Mouse (Mus musculus) C2C12 (cell line): Measurements from ENCODE around the gene Orc3. TPM values are rescaled to one million over a fixed set of nuclear protein-coding genes. Genes with fewer than 3 reads are reported as not detected.

ENCODE experiments used
- H3K27me3 ChIP-seq: one replicate; pipeline ENCODE4 v1.6.1; 2011; ENCODE audit not compliant: control insufficient read depth, insufficient read depth, insufficient read length
- H3K36me3 ChIP-seq: one replicate; pipeline ENCODE4 v1.6.1; 2011; ENCODE audit not compliant: control insufficient read depth, insufficient read depth
- H3K4me3 ChIP-seq: one replicate; pipeline ENCODE4 v1.5.1; 2011; ENCODE audit warnings: mild to moderate bottlenecking, control low read depth; ENCODE audit not compliant: poor library complexity, insufficient read depth, severe bottlenecking
- H3K79me2 ChIP-seq: one replicate; pipeline ENCODE4 v1.6.1; 2011; ENCODE audit not compliant: control insufficient read depth, insufficient read depth
- H3K79me3 ChIP-seq: one replicate; pipeline ENCODE4 v1.6.1; 2011; ENCODE audit warnings: low read depth, control low read depth
- H3ac ChIP-seq: one replicate; pipeline ENCODE3; 2011; ENCODE audit warnings: low read depth; ENCODE audit not compliant: control insufficient read depth, insufficient read length
- CEBPB ChIP-seq: IDR thresholded peaks from one replicate; pipeline ENCODE4 v1.6.1; 2011; ENCODE audit warnings: low read depth, mild to moderate bottlenecking, control low read depth, moderate library complexity
- CTCF ChIP-seq: IDR thresholded peaks from one replicate; pipeline ENCODE4 v1.5.1; 2011; ENCODE audit not compliant: control insufficient read depth, insufficient read depth, insufficient read length
- FOSL1 ChIP-seq: IDR thresholded peaks from one replicate; pipeline ENCODE4 v1.8.0; 2011; ENCODE audit warnings: mild to moderate bottlenecking, low read length; ENCODE audit not compliant: poor library complexity, insufficient read depth, severe bottlenecking
- MAX ChIP-seq: IDR thresholded peaks from one replicate; pipeline ENCODE4 v1.6.1; 2011; ENCODE audit warnings: mild to moderate bottlenecking, control low read depth
- MYOD1 ChIP-seq: IDR thresholded peaks from one replicate; pipeline ENCODE4 v1.6.1; 2011; ENCODE audit warnings: low read depth; ENCODE audit not compliant: control insufficient read depth, insufficient read length
- MYOG ChIP-seq: IDR thresholded peaks from one replicate; pipeline ENCODE4 v1.6.1; 2011; ENCODE audit not compliant: control insufficient read depth, insufficient read length; ENCODE audit errors: extremely low read depth
- USF1 ChIP-seq: IDR thresholded peaks from one replicate; pipeline ENCODE4 v1.6.1; 2011; ENCODE audit warnings: low read depth, mild to moderate bottlenecking, control low read depth, moderate library complexity
- polyA plus RNA-seq: library from polyadenylated mRNA; unstranded; fragments of >200 nt; fragmentation: generic; extraction: Trizol; gene quantifications from one replicate; pipeline ENCODE4 v1.2.1, GENCODE M21; 2012; ENCODE audit warnings: missing spikeins

The Orc3 gene
- polyA plus RNA-seq, 1 experiment, result 14.2 TPM

DNA sequence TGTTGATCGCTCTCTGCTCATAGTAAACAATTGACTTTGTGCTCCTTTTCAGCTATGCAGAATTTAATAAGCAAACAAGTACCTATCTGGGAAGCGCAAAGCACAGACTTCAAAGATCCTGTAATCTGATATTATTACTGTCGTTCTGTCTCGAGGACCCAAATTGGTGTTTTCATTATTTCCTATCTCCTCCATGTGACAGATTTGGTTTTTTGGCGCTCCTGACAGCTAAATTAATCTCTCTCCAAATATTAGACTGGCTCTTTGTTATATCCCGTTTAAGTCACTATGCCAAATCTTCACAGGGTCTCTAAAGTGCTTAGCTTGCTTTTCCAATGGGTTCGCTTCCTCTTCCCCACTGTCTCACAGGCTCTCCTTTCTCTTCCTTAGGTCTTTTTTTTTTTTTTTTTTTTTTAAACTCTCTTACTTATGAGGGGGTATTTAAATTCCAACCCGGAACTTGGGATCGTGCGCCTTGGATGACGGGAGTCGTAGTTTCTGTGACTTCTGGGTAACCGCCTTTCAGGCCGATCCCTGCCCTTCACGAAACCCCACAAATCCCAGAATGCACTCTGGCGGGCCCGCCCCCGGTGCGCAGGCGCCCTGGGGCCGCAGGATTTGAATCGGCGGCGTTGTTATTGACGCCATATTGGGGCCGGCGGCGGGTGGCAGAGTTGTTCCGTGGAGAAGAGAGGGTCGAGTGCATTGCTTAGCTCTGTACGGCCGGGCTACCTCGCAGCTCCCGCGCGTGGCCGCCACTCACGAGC lies 64.6 kb downstream of the Orc3 start:
- Histone ChIP-seq H3K79me2 (peaks cover 46% of the 10 kb centered on the region), H3K27me3 (no peaks in the 10 kb centered on the region), H3K4me3 (peak overlapping the region; percentile 80), H3K36me3 (peaks cover 10% of the 10 kb centered on the region), H3K79me3 (peaks cover 30% of the 10 kb centered on the region), H3ac (peak overlapping the region; percentile 82)
- peak; percentile 15 for TF ChIP-seq USF1
- TF ChIP-seq CTCF, result no peak

GRCm38 (mm10) chr4:34529941-34530340 lies 84.8 kb downstream of the Orc3 start:
- Histone ChIP-seq H3K4me3 (no peak overlapping the region), H3K79me3 (no peaks in the 10 kb centered on the region), H3K27me3 (no peaks in the 10 kb centered on the region), H3ac (no peak overlapping the region), H3K79me2 (no peaks in the 10 kb centered on the region), H3K36me3 (no peaks in the 10 kb centered on the region)
- TF ChIP-seq CTCF (no peak), MYOG (no peak), FOSL1 (no peak), USF1 (no peak), MYOD1 (no peak), MAX (no peak), CEBPB (no peak)

DNA sequence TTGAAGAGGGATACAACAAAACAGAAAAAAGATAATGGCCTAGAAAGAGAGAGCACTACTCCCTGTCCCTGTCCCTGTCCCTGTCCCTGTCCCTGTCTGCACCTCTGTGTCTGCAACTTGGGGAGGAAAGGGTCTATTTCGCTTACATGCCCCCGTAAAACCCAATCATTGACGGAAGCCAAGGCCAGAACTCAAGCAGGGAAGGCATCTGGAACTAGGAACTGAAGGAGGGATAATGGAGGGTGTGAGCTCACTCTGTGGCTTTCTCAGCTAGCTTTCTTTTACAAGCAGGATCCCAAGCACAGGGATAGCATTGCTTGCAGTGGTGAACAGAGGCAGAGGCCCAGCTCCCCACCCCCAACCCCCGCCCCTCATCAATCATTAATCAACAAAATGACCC lies 85.4 kb downstream of the Orc3 start:
- Histone ChIP-seq H3K27me3 (no peaks in the 10 kb centered on the region), H3K4me3 (no peak overlapping the region), H3K79me2 (no peaks in the 10 kb centered on the region), H3ac (no peak overlapping the region), H3K36me3 (no peaks in the 10 kb centered on the region), H3K79me3 (no peaks in the 10 kb centered on the region)
- no peak for TF ChIP-seq MYOG
- TF ChIP-seq USF1, result no peak
- no peak for TF ChIP-seq MYOD1
- no peak for TF ChIP-seq MAX

DNA sequence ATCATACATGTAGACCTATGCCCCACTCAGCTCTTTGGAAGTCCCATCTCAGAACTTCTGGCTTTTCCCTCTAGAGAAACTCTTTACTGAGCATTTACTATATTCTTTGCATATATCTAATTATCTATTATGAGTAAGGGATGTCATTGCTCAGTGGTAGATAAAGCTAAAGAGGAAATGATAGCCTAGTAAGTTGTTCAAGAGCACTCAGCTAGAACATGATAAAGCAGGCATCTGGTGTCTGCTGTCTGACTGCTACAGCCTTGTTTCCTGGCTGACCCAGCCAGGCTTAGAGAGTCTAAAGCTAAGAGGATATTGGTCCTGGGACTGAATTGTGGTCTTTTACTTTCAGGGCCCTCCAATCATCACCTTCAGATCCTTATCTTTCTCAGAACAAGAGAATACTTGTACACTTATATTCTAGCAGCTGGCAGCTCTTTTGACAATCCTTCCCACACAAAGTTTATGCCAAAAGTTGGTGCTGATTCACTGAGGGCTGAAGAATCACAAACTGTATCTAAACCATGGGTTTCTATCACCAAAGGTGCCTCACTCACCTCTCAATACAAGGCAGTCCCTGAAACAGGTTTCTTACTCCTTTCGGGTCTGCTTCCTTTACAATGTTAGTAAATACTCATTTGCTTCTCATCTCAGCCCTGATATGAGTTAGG lies 86.2 kb downstream of the Orc3 start:
- no peaks in the 10 kb centered on the region for H3K79me3 ChIP-seq
- no peaks in the 10 kb centered on the region for H3K27me3 ChIP-seq
- no peak for TF ChIP-seq CTCF
- TF ChIP-seq MAX, result no peak
- TF ChIP-seq CEBPB, result no peak
- no peak overlapping the region for H3K4me3 ChIP-seq
- H3K79me2 ChIP-seq, result no peaks in the 10 kb centered on the region
- H3ac ChIP-seq, result no peak overlapping the region
- H3K36me3 ChIP-seq, result no peaks in the 10 kb centered on the region

GRCm38 (mm10) chr4:34526771-34527170 lies 88.0 kb downstream of the Orc3 start:
- Histone ChIP-seq H3K27me3 (no peaks in the 10 kb centered on the region), H3K79me3 (no peaks in the 10 kb centered on the region), H3K79me2 (no peaks in the 10 kb centered on the region), H3ac (no peak overlapping the region), H3K4me3 (no peak overlapping the region), H3K36me3 (no peaks in the 10 kb centered on the region)
- no peak for TF ChIP-seq CTCF
- TF ChIP-seq USF1, result no peak
- TF ChIP-seq MAX, result no peak
- TF ChIP-seq FOSL1, result no peak
- TF ChIP-seq CEBPB, result no peak
- no peak for TF ChIP-seq MYOG
- no peak for TF ChIP-seq MYOD1

- Histone ChIP-seq H3K27me3 (no peaks in the 10 kb centered on the region), H3K79me3 (no peaks in the 10 kb centered on the region), H3K79me2 (no peaks in the 10 kb centered on the region), H3ac (no peak overlapping the region), H3K4me3 (no peak overlapping the region), H3K36me3 (no peaks in the 10 kb centered on the region)
- TF ChIP-seq FOSL1 (no peak), CEBPB (no peak), MYOG (no peak), MYOD1 (no peak), MAX (no peak), USF1 (no peak), CTCF (no peak)
Observed at GRCm38 (mm10) chr4:34523586-34523985, 91.2 kb downstream of the Orc3 start.
